Mouse (Mus musculus): ENCODE data around the gene Olfr1462. TPM values are rescaled to one million over a fixed set of nuclear protein-coding genes. Genes with fewer than 3 reads are reported as not detected.

Gene Olfr1462
- total RNA-seq (2023) = not detected

DNA sequence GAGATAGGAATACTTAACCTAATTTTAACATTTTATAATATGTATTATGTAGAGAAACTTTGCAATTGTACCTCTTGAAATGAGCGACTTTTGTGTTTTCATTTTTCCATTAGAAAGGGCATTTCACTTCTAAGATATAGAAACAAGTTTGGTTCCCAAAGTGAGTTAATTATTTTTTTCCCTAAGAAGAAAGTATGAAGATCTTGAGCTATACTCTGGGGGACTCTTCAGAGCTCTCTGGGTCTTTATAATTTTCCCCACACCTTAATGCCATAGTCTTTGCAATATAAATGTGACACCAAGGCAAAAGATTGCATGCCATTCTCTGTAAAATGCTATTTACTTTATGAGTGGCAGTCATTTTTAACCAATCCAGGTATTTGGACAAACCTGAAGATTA is at the start of gene Olfr1462:
Olfr1462 (plus strand) TSS at position 301 of the 400 bp plus-strand sequence.

DNA sequence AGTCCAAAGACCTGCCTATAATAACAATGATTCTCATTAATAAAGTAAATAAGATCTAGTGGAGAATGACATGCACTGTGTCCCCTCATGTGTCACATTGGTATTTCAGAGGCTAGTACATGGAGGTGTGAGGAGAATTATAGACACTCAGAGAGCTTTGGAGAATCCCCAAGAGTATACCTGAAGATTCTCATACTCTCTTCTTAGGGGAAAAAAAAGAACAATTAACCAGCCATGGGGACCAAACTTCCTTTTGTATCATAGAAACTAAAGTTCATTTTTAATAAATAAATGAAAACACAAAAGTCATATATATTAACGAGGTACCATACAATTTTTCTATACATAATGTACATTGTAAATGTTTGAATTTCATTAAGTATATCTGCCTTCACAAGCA is 36.1 kb upstream of the Olfr1462 start, which contains the start of gene Olfr1459:
Olfr1459 (minus strand) TSS at position 101 of the 400 bp plus-strand sequence.

DNA sequence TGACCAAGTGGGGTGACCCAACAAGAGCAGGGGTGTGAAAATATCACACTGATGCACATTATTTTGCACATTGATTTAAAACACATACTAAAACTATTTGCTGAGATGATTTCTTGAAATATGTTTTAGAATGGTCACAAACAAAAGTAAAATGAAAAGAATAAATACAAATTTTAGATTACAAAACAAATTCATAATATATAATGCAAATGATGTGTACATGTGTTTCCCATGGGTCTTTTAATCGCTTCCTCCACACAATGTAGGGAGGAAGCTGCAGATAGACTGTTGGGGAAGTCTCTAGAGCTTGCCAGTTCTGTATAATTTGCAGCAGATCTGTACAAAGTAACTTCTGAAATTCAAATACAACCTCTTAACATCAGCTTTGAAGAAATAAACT is 22.8 kb upstream of the Olfr1462 start, which contains the start of gene Olfr1461:
Olfr1461 (plus strand) TSS at position 301 of the 400 bp plus-strand sequence.

DNA sequence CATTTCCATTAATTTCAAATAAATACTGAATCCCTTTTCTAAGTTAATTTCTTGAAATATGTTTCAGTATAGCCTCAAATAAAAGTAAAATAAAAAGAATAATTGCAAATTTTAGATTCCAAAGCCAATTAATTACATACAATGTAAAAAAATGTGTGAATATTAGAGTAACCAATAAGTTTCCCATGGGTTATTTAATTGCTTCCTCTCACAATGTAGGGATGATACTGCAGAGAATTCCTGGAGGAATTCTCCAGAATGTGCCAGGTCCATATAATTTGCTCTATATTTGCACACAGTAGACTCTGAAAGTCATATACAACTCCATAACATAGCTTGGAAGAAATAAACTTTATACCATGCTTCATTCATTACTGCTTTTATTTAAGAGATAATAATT is 45.5 kb downstream of the Olfr1462 start, which contains the start of gene Olfr1463:
Olfr1463 (plus strand) TSS at position 301 of the 400 bp plus-strand sequence.

Other genes with a start within 250 kb of the Olfr1462 start
- not detected for gene Olfr1450, start 235.5 kb upstream of the Olfr1462 start, total RNA-seq (2023)
- gene Olfr1451, start 190.7 kb upstream of the Olfr1462 start, total RNA-seq (2023) = not detected
- gene Olfr1453, start 157.4 kb upstream of the Olfr1462 start, total RNA-seq (2023) = not detected
- not detected for gene Olfr1454, start 125.1 kb upstream of the Olfr1462 start, total RNA-seq (2023)
- not detected for gene Olfr1457, start 87.8 kb upstream of the Olfr1462 start, total RNA-seq (2023)
- gene Olfr1458, start 79.0 kb upstream of the Olfr1462 start, total RNA-seq (2023) = not detected
- under 1 TPM in 1 of 2 experiments, not detected in 1; 0.10 TPM for gene Olfr1459, start 36.2 kb upstream of the Olfr1462 start, total RNA-seq (2023)
- gene Olfr1461, start 22.7 kb upstream of the Olfr1462 start, total RNA-seq (2023) = not detected
- not detected for gene Olfr1463, start 45.6 kb downstream of the Olfr1462 start, total RNA-seq (2023)
- not detected for gene Olfr1465, start 129.8 kb downstream of the Olfr1462 start, total RNA-seq (2023)
- gene Olfr1466, start 153.1 kb downstream of the Olfr1462 start, total RNA-seq (2023) = not detected
- not detected for gene Olfr1467, start 176.5 kb downstream of the Olfr1462 start, total RNA-seq (2023)
- not detected for gene Olfr1469, start 222.1 kb downstream of the Olfr1462 start, total RNA-seq (2023)